Mouse (Mus musculus) bone marrow, adult 2 months (tissue): ENCODE results near the gene Casr. TPM values are rescaled to one million over a fixed set of nuclear protein-coding genes. Genes with fewer than 3 reads are reported as not detected.
A peak's percentile ranks its signal among the peaks of the same experiment; 100 is the strongest.

Source experiments
- H3K27ac ChIP-seq: fragments of 200-500 bp; 2 replicates; pipeline ENCODE4 v1.5.1; 2012; ENCODE audit warnings: low read depth, mild to moderate bottlenecking, control low read depth, inconsistent platforms, low read length; ENCODE audit not compliant: control insufficient read depth, poor library complexity, insufficient read depth
- H3K4me1 ChIP-seq: fragments of 200-500 bp; 2 replicates; pipeline ENCODE4 v1.6.1; 2011; ENCODE audit warnings: low read length; ENCODE audit not compliant: control insufficient read depth, insufficient read depth
- H3K4me3 ChIP-seq: fragments of 200-500 bp; replicated peaks from 2 replicates; pipeline ENCODE3; 2011; ENCODE audit warnings: mild to moderate bottlenecking, low read depth, low read length, control low read depth; ENCODE audit not compliant: control insufficient read depth
- CTCF ChIP-seq: fragments of 200-500 bp; IDR thresholded peaks from 2 replicates; pipeline ENCODE4 v1.5.1; 2011; ENCODE audit warnings: low read length, control low read depth; ENCODE audit not compliant: control insufficient read depth, insufficient read depth
- POLR2A ChIP-seq: fragments of 200-500 bp; IDR thresholded peaks from 2 replicates; pipeline ENCODE4 v1.6.1; 2011; ENCODE audit warnings: low read depth, mild to moderate bottlenecking, control low read depth, low read length, borderline replicate concordance; ENCODE audit not compliant: control insufficient read depth
- WGBS: fragments of 180-500 bp; shearing (Covaris S2); methylation state at CpG from one replicate; pipeline ENCODE4 v1.1.7; 2018; 5-methylcytosine and 5-hydroxymethylcytosine counted together
- polyA plus RNA-seq: library from polyadenylated mRNA; stranded (reverse); fragments of >200 nt; gene quantifications from 2 replicates; pipeline ENCODE4 v1.2.4, GENCODE M21; 2011; ENCODE audit warnings: low replicate concordance; ENCODE audit not compliant: missing spikeins, insufficient read depth, insufficient read length

The Casr gene
- polyA plus RNA-seq, 1 experiment: not detected

GRCm38 (mm10) chr16:36505913-36506312 lies 56.0 kb downstream of the Casr start:
- no peak overlapping the region for H3K27ac ChIP-seq
- H3K4me1 ChIP-seq: no peaks in the 10 kb centered on the region
- no peak overlapping the region for H3K4me3 ChIP-seq
- 10% methylated on average over 4 of the region's 4 CpGs for WGBS
- no peak for TF ChIP-seq CTCF

DNA sequence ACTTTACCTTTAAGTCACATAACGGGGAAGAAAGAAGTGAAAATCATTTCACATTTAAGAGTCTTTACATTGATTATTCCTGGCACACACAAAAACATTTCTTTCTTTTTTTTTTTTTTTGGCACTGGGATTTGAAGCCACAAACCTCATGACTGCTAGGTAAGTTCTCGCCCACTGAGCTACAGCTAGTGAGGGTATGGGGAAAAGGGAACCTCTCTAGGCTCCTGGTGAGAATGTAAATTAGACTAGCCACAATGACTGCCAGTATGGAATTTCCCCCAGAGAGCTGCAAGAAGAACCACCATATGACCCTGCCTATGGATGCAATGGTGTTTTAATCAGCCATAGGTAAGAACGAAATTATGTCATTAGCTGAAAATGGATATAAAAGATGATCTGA lies 56.8 kb downstream of the Casr start:
- no peak for TF ChIP-seq CTCF
- TF ChIP-seq POLR2A: no peak
- H3K4me3 ChIP-seq: no peak overlapping the region
- WGBS: 52% methylated on average over 3 of the region's 3 CpGs
- no peaks in the 10 kb centered on the region for H3K4me1 ChIP-seq
- H3K27ac ChIP-seq: no peak overlapping the region

DNA sequence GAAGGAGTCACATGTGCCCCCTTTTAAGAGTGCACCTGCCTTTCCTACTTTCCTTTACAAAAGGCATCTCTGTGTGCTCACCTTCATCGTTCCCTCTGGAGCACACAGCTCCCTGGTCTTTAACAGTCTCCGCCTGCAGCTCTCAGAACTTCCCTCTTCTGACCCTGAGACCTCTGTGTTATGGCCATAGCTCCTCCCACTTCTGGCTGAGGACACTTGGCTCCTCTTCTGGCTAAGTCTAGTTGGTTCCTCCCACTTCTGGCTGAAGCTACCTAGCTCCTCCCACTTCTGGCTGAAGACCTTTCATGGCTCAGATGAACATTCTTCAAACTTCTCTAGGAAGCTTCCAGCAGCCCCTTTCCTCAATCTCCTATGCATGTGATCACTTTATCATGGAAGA lies 59.7 kb downstream of the Casr start:
- H3K4me3 ChIP-seq: no peak overlapping the region
- H3K4me1 ChIP-seq: no peaks in the 10 kb centered on the region
- no peak overlapping the region for H3K27ac ChIP-seq
- WGBS: 10% methylated on average over 2 of the region's 2 CpGs
- TF ChIP-seq POLR2A (no peak), CTCF (no peak)

DNA sequence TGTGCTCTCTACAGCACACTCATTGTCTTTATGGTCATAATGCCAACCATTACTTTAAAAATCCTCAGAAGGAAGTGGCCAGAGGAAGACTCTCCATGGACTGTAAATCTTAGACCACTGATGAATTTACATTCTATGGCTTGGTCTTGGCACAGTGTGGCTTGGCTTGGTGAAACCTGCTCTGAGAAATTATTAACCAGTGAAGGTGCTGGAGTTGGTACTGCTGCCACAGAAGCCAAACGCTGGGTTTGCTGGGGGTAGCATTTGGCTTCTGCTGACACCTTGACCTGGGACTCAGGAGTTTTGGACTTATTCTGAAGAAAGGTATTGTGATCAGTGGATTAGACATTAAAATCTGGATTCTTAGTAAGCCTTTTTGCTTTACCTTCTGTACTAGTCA lies 69.5 kb downstream of the Casr start:
- no peak for TF ChIP-seq CTCF
- no peak for TF ChIP-seq POLR2A
- H3K27ac ChIP-seq: no peak overlapping the region
- H3K4me3 ChIP-seq: no peak overlapping the region
- H3K4me1 ChIP-seq: no peaks in the 10 kb centered on the region
- 77% methylated on average over 1 of the region's 1 CpGs for WGBS

- TF ChIP-seq CTCF (no peak), POLR2A (no peak)
Observed at GRCm38 (mm10) chr16:36476866-36477265, 85.1 kb downstream of the Casr start.

GRCm38 (mm10) chr16:36475530-36475929 lies 86.4 kb downstream of the Casr start:
- no peaks in the 10 kb centered on the region; the same call in 1 of the 2 replicates for H3K4me1 ChIP-seq
- H3K4me3 ChIP-seq: no peak overlapping the region
- 76% methylated on average over 3 of the region's 3 CpGs for WGBS
- no peak overlapping the region for H3K27ac ChIP-seq
- TF ChIP-seq POLR2A: no peak
- no peak for TF ChIP-seq CTCF

More at GRCm38 (mm10) chr16:36476866-36477265, 85.1 kb downstream of the Casr start:
- Histone ChIP-seq H3K4me3 (no peak overlapping the region), H3K27ac (no peak overlapping the region; the same call in 1 of the 2 replicates), H3K4me1 (no peaks in the 10 kb centered on the region; the same call in 1 of the 2 replicates)
- WGBS: 4% methylated on average over 9 of the region's 9 CpGs

- no peak overlapping the region for H3K4me3 ChIP-seq
- TF ChIP-seq CTCF: no peak
- TF ChIP-seq POLR2A: no peak
- H3K4me1 ChIP-seq: no peaks in the 10 kb centered on the region; the same call in 1 of the 2 replicates
- WGBS: 72% methylated on average over 2 of the region's 2 CpGs
- H3K27ac ChIP-seq: no peak overlapping the region
Observed at GRCm38 (mm10) chr16:36474849-36475248, 87.1 kb downstream of the Casr start.

DNA sequence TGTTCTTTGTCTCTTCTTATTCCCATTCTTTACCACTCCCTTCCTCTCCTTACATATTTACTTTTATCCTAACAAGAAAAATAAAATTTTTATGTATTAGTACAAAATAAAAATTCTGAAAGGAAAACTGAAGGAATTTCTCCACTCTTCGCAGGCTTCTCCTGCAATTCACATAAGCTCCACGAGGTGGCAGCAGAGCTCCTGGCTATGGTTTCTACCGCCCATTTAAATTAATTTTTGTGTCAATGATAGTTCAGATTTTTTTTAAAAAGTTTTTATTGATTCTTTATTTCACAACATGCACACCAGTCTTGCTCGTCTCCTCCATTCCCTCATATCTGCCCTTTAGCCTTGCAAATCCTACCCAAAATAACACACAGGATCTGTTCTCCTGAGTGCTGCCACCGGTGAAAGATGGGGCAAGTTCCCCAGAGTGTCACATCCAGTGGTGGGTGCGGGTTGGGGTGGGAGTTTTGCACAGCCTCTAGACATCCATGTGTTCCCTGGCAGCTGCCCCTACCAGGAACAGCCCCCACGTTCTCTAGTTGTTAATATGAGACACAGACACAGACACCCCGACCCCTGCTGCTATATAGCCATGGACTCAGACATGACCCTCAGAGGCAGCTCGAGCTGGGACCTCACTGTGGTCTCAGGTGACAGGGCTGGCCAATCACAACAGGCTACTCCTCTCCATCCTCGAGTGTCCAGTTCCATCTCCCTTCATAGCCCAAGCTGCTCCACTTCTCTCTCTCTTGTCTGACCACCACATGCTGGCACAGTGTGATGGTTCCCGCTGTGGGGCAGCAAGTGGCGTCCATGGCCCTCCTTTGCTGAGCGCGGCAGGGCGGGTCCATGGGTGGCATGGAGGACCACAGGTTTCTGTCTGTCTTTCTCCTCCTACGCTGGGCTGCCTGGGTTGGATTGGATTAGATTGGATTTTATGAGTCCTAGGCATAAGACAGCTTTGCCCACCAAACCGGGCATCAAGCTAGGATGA lies 88.4 kb downstream of the Casr start:
- TF ChIP-seq POLR2A: no peak
- peak; percentile 72 for TF ChIP-seq CTCF
- 54% methylated on average over 17 of the region's 17 CpGs for WGBS
- H3K27ac ChIP-seq: no peak overlapping the region
- H3K4me3 ChIP-seq: no peak overlapping the region
- no peaks in the 10 kb centered on the region; the same call in 1 of the 2 replicates for H3K4me1 ChIP-seq
